Mouse (Mus musculus) intestine, embryonic 14.5 days (tissue): Measurements from ENCODE around the gene Cyp2d10. TPM values are rescaled to one million over a fixed set of nuclear protein-coding genes. Genes with fewer than 3 reads are reported as not detected.
"Not testable (repeated sequence)": the region's sequence is repeated elsewhere in the genome, so short reads cannot be mapped to it uniquely, and the experiment has no call there.

Experiments
- ATAC-seq: fragments of 200-750 bp; cut with Nextera tagmentation; replicated peaks from 2 replicates; pipeline ENCODE4 v1.8.0; 2017; ENCODE audit warnings: low read depth, moderate number of reproducible peaks, moderate TSS enrichment, moderate library complexity; ENCODE audit not compliant: low FRiP score, low TSS enrichment
- DNase-seq: peaks from one replicate; pipeline ENCODE4 v3.0.0-alpha.2; 2018; ENCODE audit warnings: low spot score
- H3K27ac ChIP-seq: fragments of 300-500 bp; sonication (generic); 2 replicates; pipeline ENCODE4 v1.5.1; 2014; ENCODE audit warnings: low read depth, mild to moderate bottlenecking, control low read depth
- H3K27me3 ChIP-seq: fragments of 300-500 bp; sonication (generic); replicated peaks from 2 replicates; pipeline ENCODE4 v1.6.1; 2014; ENCODE audit warnings: low read length, control low read depth; ENCODE audit not compliant: control insufficient read depth, insufficient read depth
- H3K36me3 ChIP-seq: fragments of 300-500 bp; sonication (generic); 2 replicates; pipeline ENCODE4 v1.6.1; 2014; ENCODE audit warnings: low read length, control low read depth; ENCODE audit not compliant: control insufficient read depth, insufficient read depth
- H3K4me1 ChIP-seq: fragments of 300-500 bp; sonication (generic); replicated peaks from 2 replicates; pipeline ENCODE4 v1.6.1; 2014; ENCODE audit warnings: low read length, control low read depth, mixed read lengths; ENCODE audit not compliant: control insufficient read depth, insufficient read depth
- H3K4me2 ChIP-seq: fragments of 300-500 bp; sonication (generic); 2 replicates; pipeline ENCODE4 v1.6.1; 2014; ENCODE audit warnings: low read length
- H3K4me3 ChIP-seq: fragments of 300-500 bp; sonication (generic); 2 replicates; pipeline ENCODE4 v1.5.1; 2014; ENCODE audit warnings: low read depth, low read length, control low read depth, mixed read lengths
- H3K9ac ChIP-seq: fragments of 300-500 bp; sonication (generic); 2 replicates; pipeline ENCODE4 v1.6.1; 2014; ENCODE audit warnings: mild to moderate bottlenecking, low read length
- H3K9me3 ChIP-seq: fragments of 300-500 bp; sonication (generic); 2 replicates; pipeline ENCODE4 v1.6.1; 2016; ENCODE audit warnings: low read length, control low read depth; ENCODE audit not compliant: control insufficient read depth
- WGBS: fragments of 180-500 bp; shearing (Covaris S2); extraction: QIAGEN DNeasy Blood & Tissue Kit; methylation state at CpG from one replicate; pipeline ENCODE4 v1.1.7; 2014; 5-methylcytosine and 5-hydroxymethylcytosine counted together
- polyA plus RNA-seq: library from polyadenylated mRNA; unstranded; fragments of >200 nt; fragmentation: Nextera tagmentation; extraction: Ambion mirVana; gene quantifications from 2 replicates; pipeline ENCODE4 v1.2.1, GENCODE M21; 2014

The Cyp2d10 gene
- polyA plus RNA-seq, 1 experiment from 2014 or later: not detected

DNA sequence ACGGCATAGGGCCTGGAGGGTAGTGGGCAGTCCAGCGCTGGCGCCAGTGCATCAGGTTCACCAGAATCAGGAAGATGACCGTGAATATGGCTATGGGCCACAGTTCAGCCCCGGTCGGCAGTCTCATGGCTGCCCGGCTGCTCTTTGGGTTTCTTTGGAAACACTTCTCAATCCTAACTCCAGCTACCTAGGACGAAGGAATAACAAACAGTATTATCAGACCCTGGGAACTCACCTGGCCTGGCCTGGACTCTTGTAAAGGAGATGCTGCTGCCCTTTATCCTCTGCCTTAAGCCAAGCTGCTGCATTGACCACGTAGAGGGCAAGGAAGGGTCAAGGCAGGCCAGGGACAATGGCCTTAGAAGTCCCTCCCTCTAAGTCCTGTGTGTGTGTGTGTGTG, 31.1 kb downstream of the Cyp2d10 start:
- no peak overlapping the region for H3K9ac ChIP-seq
- DNase-seq (peak; percentile 44), ATAC-seq (no peak)
- H3K4me2 ChIP-seq: no peak overlapping the region
- H3K27ac ChIP-seq: no peak overlapping the region
- H3K9me3 ChIP-seq: no peaks in the 10 kb centered on the region
- H3K27me3 ChIP-seq: no peaks in the 10 kb centered on the region
- 90% methylated on average over 9 of the region's 9 CpGs for WGBS
- 0 out of 2 replicates have a peak, but pooled peaks cover 6% of the 10 kb centered on the region for H3K36me3 ChIP-seq
- H3K4me3 ChIP-seq: no peak overlapping the region
- H3K4me1 ChIP-seq: peaks cover 22% of the 10 kb centered on the region; the same call in 1 of the 2 replicates

DNA sequence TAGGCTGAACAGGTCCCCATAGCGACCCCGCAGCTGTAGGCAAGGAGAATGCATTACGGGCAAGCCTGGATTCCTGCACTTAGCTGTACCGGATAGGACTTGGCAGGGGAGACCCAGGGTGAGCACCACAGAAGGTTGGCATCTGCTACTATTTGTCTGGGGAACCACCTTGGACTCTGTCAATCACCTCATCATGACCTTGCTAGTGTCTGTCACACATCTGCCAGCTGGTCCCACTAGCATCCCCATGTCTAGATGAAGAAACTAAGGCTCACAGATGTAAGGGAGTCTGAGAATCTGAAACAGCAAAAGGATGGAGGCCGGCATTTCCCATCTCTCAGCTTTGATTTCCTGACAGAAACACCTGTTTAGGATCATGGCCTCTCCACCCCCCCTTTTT, 32.6 kb downstream of the Cyp2d10 start:
- DNase-seq (peak; percentile 36), ATAC-seq (no peak)
- 90% methylated on average over 5 of the region's 5 CpGs for WGBS
- H3K9ac ChIP-seq: no peak overlapping the region
- peaks cover 14% of the 10 kb centered on the region; the same call in 1 of the 2 replicates for H3K4me1 ChIP-seq
- H3K4me3 ChIP-seq: no peak overlapping the region
- H3K9me3 ChIP-seq: no peaks in the 10 kb centered on the region
- no peaks in the 10 kb centered on the region for H3K27me3 ChIP-seq
- no peak overlapping the region for H3K4me2 ChIP-seq
- no peak overlapping the region for H3K27ac ChIP-seq
- H3K36me3 ChIP-seq: 0 out of 2 replicates have a peak, but pooled peaks cover 6% of the 10 kb centered on the region

DNA sequence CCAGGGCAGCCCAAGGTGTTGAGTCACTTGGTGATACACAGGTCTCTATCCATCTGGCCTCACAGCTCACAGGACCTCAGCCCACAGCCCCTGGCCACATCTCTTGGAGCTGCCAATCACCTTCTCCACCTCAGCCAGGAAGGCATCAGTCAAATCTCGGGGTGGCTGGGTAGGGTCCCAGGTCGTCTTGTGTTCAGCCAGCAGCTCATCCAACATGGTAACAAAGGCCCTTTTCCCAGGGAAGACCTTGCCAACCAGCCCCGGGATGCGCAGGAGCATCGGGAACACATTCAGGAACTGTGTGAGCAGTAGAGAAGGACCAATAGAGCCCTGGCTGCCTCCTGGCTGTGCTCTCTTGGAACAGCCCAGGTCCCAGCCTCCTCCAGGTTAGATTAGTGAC, 34.0 kb downstream of the Cyp2d10 start:
- Histone ChIP-seq H3K36me3 (0 out of 2 replicates have a peak, but pooled peaks cover 6% of the 10 kb centered on the region), H3K4me1 (0 out of 2 replicates have a peak, but pooled peaks cover under 1% of the 10 kb centered on the region), H3K9ac (no peak overlapping the region), H3K9me3 (no peaks in the 10 kb centered on the region), H3K4me3 (no peak overlapping the region), H3K27me3 (no peaks in the 10 kb centered on the region), H3K27ac (no peak overlapping the region), H3K4me2 (no peak overlapping the region)
- DNase-seq: peak; percentile 42
- ATAC-seq: no peak
- 88% methylated on average over 5 of the region's 5 CpGs for WGBS

DNA sequence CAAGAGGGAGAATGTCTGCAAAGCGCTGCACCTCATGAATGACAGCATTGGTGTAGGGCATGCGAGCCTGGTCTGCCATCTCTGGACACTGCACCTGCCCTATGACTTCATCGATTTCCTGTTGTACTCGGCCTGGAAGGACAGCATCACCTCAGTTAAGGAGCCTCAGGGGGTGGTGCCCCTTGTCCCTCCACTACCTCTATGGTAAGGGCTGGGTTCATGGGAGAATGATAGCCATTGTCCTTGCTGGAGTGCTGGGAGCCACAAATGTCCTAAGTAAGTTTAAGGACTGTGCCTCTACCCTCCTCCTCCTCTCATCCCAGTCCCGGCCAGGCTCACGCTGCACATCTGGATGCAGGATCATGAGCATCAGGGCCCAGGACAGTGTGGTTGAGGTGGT, 34.5 kb downstream of the Cyp2d10 start:
- no peak for ATAC-seq
- 0 out of 2 replicates have a peak, but pooled peaks cover 6% of the 10 kb centered on the region for H3K36me3 ChIP-seq
- H3K4me3 ChIP-seq: no peak overlapping the region
- no peaks in the 10 kb centered on the region for H3K4me1 ChIP-seq
- no peak overlapping the region for H3K4me2 ChIP-seq
- WGBS: 93% methylated on average over 6 of the region's 6 CpGs
- peak; percentile 31 for DNase-seq
- no peak overlapping the region for H3K27ac ChIP-seq
- no peaks in the 10 kb centered on the region for H3K9me3 ChIP-seq
- H3K27me3 ChIP-seq: no peaks in the 10 kb centered on the region
- H3K9ac ChIP-seq: no peak overlapping the region

DNA sequence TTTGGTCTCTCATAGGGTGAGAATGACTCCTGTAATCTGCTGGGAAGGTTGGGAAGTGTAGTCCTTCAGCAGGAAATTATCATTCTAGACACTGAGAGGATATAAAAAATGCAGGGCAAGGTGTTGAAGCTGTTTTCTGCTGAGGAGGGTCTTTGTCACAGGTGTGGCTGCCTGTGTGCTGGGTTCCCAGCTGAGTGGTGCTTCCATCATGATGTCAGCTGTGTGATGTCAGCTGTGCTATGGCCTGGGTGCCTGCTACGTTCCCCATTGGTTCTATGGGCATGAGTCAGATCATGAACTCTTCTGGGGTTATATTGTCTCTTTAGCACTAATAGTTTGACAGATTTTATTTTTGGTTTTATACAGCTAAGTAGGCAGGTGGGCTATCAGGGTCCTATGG, 38.1 kb downstream of the Cyp2d10 start:
- Histone ChIP-seq H3K4me2 (no peak overlapping the region), H3K27ac (no peak overlapping the region), H3K9me3 (no peaks in the 10 kb centered on the region), H3K27me3 (no peaks in the 10 kb centered on the region), H3K36me3 (0 out of 2 replicates have a peak, but pooled peaks cover 3% of the 10 kb centered on the region), H3K4me3 (no peak overlapping the region), H3K4me1 (no peaks in the 10 kb centered on the region), H3K9ac (no peak overlapping the region)
- ATAC-seq (no peak), DNase-seq (peak; percentile 41)
- WGBS: 83% methylated on average over 1 of the region's 1 CpGs

DNA sequence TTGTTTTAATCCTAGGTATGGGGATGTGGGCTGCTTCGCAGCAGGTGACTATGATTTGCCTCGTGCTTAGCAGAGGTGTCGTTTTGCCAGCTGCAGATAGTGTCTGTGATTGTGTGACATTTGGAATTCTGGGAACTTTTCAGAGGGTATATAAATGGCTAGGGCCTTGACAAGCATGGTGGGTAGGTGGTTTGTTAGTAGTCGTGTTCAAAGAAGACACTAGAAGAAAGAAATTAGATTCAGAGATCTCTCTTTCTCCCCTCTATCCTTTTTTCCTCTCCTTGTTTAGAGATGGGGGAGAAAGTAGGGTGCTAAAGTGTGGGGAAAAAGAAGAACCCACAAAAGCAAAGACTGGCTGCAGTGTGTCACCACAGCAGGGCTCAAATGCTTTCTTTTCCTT, 38.8 kb downstream of the Cyp2d10 start:
- Histone ChIP-seq H3K9ac (no peak overlapping the region), H3K36me3 (no peaks in the 10 kb centered on the region), H3K4me1 (no peaks in the 10 kb centered on the region), H3K27ac (no peak overlapping the region), H3K27me3 (no peaks in the 10 kb centered on the region), H3K4me2 (no peak overlapping the region), H3K9me3 (no peaks in the 10 kb centered on the region), H3K4me3 (no peak overlapping the region)
- 92% methylated on average over 4 of the region's 4 CpGs for WGBS
- no peak for ATAC-seq
- no peak for DNase-seq

DNA sequence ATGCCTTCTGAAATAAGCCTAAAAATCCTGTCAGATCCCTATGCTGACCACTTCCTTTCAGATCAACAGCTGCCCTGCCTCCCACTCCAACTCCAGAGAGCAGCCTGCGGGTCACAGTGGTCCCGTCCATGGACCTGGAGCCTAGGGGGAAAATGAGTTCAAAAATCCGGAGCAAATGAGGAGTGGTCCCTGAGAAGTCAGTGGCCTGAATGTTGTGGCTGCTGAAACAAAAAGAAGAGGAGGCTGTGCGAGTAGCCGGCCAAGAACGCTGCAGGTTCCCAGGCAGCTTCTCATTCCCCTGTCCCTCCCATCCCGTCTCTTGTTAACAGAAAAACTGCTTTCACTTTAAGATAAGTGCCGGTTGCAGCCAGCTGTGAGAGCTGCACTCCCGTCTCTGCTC, 42.4 kb downstream of the Cyp2d10 start:
- DNase-seq, H3K36me3 ChIP-seq, H3K4me2 ChIP-seq, H3K9ac ChIP-seq, H3K27ac ChIP-seq, H3K9me3 ChIP-seq, H3K4me1 ChIP-seq, ATAC-seq, H3K4me3 ChIP-seq, H3K27me3 ChIP-seq: not testable (repeated sequence)
- 11% methylated on average over 6 of the region's 9 CpGs for WGBS

DNA sequence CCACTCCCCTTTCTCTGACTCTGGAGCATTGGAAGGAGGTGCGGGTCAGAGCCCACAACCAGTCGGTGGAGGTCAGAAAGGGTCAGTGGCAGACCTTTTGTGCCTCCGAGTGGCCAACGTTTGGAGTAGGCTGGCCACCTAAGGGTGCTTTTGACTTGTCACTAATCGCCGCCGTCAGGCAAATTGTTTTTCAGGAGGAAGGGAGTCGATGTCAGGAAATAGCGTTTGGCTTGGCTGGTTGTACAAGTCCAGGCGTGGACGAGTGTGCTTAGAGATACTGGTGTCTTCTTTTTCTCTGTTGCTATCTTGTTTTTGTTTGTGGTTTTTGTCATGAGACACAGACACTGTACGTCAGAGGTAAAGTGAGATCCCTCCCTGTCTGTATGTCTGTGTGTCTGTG, 43.2 kb downstream of the Cyp2d10 start:
- 88% methylated on average over 7 of the region's 12 CpGs for WGBS
- H3K4me3 ChIP-seq: not testable (repeated sequence)

DNA sequence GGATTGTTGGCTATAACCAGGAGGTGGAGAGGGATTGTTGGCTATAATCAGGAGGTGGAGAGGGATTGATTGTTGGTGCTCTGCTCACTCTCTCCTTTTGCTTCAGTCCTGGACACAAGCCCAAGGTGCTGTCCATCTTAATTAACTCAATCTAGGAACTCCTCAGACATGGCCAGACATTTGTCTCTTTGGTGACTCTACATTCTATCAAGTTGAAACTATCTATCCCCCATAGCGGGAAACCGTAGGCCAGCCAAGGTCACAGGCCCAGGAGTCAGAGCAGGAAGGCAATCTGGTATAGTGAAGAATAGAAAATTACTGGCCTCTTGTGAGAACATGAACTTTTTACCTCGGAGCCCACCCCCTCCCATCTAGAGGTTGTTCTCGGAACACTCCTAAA, 44.8 kb downstream of the Cyp2d10 start:
- WGBS: 81% methylated on average over 3 of the region's 4 CpGs
- Histone ChIP-seq H3K36me3 (no peaks in the 10 kb centered on the region), H3K9ac (no peak overlapping the region), H3K4me2 (no peak overlapping the region), H3K27me3 (no peaks in the 10 kb centered on the region), H3K27ac (no peak overlapping the region; the same call in 1 of the 2 replicates), H3K4me3 (no peak overlapping the region), H3K9me3 (no peaks in the 10 kb centered on the region), H3K4me1 (peaks cover 11% of the 10 kb centered on the region)
- peak; percentile 46 for DNase-seq
- no peak for ATAC-seq

More for the DNA sequence above, 43.2 kb downstream of the Cyp2d10 start:
- H3K9ac ChIP-seq, H3K27me3 ChIP-seq, DNase-seq, H3K27ac ChIP-seq, H3K36me3 ChIP-seq, H3K4me2 ChIP-seq, ATAC-seq, H3K9me3 ChIP-seq, H3K4me1 ChIP-seq: not testable (repeated sequence)
